Mouse (Mus musculus) E14TG2a.4 (cell line): ENCODE data around the gene Gna11.

Experiments
- CTCF ChIP-seq: conservative IDR thresholded peaks from 2 replicates; pipeline ENCODE4 v1.5.1; 2014; ENCODE audit warnings: low read length
- POU5F1 ChIP-seq: IDR thresholded peaks from 2 replicates; pipeline ENCODE4 v1.6.1; 2014; ENCODE audit warnings: low read length, borderline replicate concordance

DNA sequence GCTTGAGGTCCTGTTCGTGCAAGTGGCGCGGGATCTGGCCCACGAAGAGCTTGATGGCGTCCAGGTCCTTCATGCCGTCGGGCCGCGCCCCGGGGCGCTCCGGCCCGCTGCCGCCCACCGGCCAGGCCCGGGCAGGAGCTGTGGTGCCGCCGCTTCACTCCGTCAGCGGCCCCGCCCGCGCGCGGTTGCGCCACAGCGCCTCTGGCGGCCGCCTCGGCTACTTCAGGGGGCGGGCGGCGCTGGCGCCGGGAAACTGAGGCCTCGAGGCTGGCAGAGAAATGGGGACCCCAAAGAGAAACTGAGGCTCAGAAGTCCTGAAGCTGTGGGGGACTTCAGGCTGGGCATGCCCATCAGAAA is 62.5 kb downstream of the Gna11 start, which contains the start of gene Celf5:
- no peak for TF ChIP-seq CTCF
- no peak for TF ChIP-seq POU5F1
